Mouse (Mus musculus): ENCODE data around the gene Cdk14.

Gene Cdk14

DNA sequence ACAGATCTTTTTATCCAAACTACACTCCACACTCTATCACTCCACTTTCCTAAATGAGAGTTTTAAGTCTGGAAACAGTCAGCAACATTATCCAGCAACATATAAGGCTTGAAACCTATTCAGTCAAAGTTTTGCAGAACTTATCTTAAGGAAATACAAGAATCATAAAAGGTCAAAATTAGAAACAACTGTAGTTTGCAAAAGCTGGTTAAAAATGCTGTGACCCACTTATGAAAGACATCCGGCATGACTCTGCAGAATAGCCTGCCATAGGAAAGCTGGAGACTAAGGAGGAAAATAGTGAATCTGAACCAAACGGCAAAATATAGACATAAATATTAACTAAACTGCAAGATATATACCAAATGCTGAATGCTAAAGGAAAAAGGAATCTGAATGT lies 566.6 kb downstream of the Cdk14 start:
- no peak for DNase-seq (ENCODE audit: low spot score in 2 of 2)

DNA sequence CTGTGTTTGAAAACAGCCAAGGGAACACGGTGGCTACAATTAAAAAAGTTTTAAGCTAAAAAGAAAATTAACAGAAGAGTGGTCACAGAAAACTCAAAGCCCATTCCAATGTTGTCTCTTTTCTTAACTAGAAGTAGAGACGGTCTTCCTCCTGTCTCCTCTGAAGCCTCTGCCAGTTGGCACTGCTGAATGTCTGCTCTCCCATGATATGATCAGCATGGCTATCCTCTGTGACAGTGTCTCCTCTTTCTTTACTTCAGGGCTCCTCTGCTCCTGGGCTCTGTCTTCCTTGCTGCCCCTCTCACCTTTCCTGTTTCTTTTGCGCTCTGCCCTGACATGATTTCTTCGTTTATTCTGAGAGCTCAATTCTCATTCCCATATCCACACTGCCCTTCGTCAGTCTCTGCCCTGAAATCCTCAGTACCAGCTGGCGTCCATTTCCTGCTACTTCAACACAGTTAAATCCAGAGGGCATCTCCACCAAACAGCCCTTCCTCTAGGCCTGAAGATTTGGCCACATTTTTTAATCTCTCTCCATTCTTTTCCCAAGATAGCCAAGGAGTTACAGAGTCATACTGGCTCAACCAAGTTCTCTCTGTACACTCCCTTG lies 567.3 kb downstream of the Cdk14 start:
- no peak for DNase-seq (ENCODE audit: low spot score in 2 of 2)

GRCm38 (mm10) chr5:4851934-4852710 lies 568.0 kb downstream of the Cdk14 start:
- DNase-seq (ENCODE audit: low spot score in 2 of 2) = no peak

DNA sequence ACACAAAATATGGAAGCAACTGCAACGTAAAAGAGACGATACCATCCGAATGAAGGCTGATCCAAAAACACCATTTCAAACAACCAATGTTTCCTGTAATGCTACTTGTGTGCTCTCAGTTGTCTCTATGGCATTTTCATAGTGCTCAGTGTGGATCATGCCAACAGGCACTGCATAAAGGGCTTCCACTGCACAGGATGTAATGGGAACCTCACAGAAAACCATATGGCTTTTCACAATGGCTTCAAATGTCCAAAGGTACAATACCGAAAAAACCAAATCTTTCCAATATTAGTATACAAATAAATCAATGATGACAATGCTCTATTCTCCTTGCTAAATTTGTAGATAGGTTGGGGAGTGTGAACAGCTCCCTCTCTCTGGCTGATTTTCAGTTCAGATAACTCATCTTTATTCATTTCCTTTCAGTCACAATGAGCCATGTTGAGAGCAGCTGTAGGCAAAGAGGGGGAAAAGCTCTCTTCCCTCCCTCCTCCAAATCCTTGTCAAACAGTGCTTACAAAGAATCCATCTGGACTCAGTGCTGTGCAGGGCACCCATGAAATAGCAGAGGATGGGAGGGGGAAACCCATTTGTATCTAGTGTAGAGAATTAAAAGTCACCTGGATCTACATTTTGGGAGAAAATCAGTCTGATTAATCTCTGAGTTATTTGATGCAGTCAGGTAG lies 568.7 kb downstream of the Cdk14 start:
- no peak for DNase-seq (ENCODE audit: low spot score in 2 of 2)

GRCm38 (mm10) chr5:4834819-4835480 lies 585.2 kb downstream of the Cdk14 start:
- no peak for DNase-seq (ENCODE audit: low spot score in 2 of 2)

DNA sequence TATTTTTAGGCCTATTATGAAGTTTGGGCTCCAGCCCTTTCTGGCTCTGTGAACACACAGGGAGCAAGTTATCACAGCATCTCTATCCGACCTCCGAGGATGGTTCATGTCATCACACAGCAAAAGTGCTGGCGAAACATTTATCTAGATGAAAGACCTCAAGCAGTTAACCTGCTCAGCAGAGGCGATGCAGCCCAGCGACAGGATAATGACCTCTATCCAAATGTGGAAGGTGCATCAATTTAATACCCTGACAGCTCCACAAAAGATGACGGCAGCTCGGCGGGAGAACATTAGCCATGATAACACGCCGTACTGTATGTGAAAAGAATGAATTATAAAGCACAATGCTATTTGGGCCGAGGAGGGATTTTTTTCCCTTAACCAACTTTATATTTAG lies 586.2 kb downstream of the Cdk14 start:
- no peak for DNase-seq (ENCODE audit: low spot score in 2 of 2)

DNA sequence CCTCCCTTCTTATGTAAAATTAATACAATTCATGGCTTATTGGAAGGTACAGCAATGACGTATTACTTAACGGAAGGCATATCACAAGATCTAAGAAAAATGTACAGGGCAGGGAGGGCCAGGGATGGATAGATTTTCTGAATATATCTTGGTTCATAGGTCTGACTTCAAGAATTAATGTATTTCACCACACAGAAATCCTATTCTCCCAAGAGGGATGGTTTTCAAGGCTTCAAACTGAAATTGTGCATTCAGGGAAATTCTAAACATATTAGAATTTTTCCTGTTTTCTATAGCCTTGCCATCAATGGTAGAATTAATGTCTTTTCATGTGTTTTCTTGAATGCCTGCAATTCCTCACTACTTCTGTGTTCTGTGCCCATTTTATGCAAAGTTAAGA lies 593.2 kb downstream of the Cdk14 start:
- no peak for DNase-seq (ENCODE audit: low spot score in 2 of 2)

- DNase-seq (ENCODE audit: low spot score in 2 of 2) = no peak
Observed at GRCm38 (mm10) chr5:4825951-4826350, 594.2 kb downstream of the Cdk14 start.

DNA sequence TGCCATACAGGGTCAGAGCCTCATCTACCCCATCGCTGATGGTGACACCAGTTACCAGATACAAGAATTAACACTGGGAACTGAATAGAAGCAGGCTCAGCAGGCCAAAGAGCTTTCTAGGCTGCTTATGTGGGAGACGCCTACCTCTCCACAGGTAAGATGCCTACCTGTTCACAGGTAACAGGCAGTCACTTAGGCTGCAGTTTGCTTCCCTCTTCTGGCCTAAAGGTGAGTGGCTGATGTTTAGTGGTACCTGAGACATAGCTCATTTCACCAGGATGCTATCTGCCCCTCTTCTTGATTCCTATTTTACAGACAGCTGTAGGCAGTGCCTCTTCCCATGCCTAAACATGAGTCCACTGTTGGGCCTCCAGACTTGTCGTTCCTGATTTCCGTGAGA lies 595.0 kb downstream of the Cdk14 start:
- no peak for DNase-seq (ENCODE audit: low spot score in 2 of 2)

- DNase-seq (ENCODE audit: low spot score in 2 of 2) = no peak
Observed at GRCm38 (mm10) chr5:4824171-4824570, 595.9 kb downstream of the Cdk14 start.

DNA sequence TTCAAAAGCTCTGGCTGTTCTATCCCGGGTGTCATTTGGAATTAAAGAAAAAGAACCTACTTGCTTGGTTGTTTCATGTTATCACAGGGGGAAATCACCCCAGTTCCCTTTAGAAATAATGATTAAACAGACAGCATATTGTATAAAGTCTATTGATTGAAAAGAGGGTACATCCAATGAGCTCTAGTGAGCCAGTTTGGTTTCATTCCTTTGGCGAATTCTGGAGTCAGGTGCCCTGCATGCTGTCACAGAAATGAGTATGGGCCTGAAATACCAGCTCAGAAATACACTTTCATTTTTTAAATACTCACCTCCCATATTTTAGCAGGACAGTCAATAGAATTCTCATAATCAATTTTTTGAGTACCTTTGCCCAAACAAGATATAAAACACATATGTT lies 598.1 kb downstream of the Cdk14 start:
- no peak for DNase-seq (ENCODE audit: low spot score in 2 of 2)

DNA sequence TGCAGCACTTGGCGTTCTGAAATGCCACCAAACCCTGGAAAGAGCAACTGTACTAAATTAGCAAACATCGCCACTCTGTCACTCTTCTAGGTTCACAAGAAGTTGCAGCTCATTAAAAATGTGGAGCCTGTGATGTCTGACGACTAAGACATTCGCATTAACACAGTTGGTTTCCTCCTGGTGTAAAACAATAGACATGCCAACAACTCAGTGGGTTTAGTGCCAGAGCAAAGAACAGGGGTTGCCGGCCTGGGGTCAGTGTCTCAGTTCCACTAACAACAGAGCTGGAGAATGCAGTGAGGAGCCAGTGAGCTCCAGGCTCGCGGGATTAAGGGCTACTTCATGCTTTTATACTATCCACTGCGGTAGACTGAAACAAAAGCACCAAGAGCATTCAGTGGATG lies 598.7 kb downstream of the Cdk14 start:
- no peak for DNase-seq (ENCODE audit: low spot score in 2 of 2)

- no peak for DNase-seq (ENCODE audit: low spot score in 2 of 2)
Observed at GRCm38 (mm10) chr5:4816981-4817380, 603.1 kb downstream of the Cdk14 start.

DNA sequence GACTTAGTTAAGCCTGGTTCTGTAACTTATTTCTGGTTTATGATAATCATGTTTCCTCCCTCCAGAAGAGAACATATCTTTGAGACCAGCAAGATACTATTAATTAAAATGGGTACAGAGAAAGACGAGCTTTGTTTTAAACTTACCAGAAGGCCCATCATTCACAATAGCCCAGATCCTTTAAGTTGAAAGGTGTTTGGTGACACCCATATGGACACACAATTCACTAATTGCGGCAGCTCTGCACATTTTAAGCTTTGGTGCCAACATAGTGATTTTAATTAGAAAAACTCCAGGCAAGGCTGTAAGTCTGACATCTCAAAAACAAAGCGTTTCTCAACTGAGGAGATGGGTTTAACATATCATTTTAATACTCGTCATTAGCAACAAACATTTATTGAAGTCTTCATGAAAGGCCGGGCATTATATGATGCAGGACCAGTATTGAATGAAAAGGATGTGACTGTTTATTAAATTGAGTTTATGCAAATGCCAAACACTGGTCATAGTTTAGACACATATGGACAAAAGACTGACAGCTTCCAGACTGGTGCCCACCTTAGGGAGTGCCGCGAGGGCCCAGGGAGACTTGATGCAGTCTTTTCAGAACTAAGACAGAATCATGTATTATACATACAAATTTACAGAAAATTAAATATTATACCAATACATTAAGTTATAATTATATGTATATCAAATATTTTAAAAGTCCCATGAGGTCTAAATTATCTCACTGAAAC lies 605.5 kb downstream of the Cdk14 start:
- DNase-seq (ENCODE audit: low spot score in 2 of 2) = no peak

DNA sequence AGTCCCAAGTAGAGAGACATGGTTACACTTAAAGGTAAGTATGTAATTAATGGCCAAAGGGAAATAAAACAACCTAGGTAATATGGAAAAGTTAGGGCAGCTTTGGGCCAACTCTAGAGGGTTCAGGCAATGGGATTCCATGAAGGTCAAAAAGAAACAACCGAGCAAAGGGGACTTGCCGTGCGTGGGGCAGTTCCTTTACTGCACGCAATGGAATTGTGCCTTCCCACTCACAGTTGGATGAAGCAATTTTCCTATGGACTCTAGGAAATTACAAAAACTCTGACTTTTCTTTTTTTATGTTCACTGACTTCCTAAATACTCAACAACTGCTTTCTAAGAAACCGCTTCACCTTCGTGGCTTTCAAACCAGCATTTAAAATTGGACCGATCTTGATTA lies 606.8 kb downstream of the Cdk14 start:
- no peak for DNase-seq (ENCODE audit: low spot score in 2 of 2)

DNA sequence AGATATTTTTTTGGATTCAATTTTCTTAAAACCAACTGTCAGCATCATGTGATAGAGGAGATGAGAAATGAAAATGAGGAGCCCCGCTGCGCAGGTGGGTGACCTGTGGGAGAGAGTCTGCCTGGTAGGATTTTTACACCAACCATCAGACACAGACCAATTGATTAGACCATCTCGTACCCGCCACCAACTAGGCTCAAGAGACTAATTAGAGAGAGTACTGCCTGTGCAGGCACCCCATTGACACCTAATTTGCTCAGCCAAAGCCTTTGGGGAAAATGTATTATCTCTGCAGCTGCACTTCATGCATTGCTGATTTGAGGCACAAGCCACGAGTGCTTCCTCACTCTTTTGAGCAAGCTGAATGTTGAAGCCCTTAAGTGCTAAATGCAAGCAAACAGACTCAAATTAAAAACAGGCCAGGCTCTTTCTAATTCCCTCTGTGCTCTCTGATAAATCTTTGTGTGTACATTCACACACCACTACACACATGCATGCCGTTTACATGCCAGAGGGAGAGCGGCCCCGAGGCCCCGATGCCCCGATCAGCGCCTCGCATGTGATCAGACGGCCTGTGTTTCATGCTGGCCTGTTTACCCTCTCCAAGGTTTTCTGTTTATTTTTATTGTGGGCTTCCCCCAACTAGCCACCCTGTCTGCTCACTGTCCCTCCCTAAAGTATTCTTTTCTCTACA lies 607.9 kb downstream of the Cdk14 start:
- DNase-seq (ENCODE audit: low spot score in 2 of 2) = no peak

GRCm38 (mm10) chr5:4805228-4805627 lies 614.9 kb downstream of the Cdk14 start:
- no peak for DNase-seq (ENCODE audit: low spot score in 2 of 2)

DNA sequence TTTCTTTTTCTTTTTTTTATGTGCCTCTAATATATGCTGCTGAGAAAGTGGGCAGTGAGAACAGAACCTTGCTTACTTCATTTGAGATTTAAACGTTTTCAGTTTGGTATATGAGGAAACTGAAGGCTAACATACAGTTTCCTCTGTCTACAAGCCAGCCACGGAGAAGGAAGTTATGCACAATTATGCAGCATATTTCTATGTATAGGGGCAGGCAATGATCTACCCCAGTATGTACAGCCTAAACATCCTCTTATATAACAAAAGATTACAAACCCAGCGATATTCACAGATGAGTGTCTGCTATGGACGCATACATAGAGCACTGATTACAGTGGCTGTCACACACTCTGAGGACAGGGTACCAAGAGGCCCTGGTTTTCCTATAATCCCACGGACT lies 616.4 kb downstream of the Cdk14 start:
- no peak for DNase-seq (ENCODE audit: low spot score in 2 of 2)

GRCm38 (mm10) chr5:4801971-4802370 lies 618.1 kb downstream of the Cdk14 start:
- DNase-seq (ENCODE audit: low spot score in 2 of 2) = no peak

DNA sequence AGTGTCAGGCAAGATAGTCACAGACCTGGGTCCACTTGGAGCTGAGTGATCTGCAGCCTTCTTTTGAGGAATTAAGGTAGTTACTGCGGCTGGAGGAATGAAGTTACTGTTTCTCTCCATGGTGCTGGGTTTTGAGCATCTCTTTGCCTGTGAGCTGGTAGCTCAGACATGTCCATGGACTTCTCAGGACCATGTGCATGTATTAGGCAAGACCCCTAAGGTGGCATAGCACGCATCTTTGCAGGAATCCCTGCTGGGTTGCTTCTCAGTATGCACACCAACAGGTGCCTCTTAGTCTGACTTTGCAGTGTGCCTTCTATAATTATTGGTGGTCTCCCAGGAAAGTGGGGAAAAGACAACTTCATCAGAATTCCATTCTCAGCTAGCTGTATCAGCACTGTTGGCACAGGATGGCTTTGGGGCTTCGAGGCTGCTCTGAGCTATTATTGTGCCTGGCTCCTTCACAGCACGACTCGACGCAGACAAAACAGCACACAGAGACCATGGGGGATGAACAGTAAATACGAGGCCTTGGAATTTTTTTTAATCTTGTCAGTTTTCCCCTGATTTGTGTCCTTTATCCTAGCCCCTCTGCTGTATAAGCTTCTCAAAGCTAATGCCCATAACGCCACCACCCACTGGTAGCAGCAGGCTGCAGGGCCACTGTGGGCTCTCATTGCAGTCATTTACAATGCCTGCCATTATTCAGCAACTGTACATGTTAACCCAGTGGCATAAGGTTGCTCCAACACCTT lies 618.8 kb downstream of the Cdk14 start:
- DNase-seq (ENCODE audit: low spot score in 2 of 2) = no peak

Data from thymus, postnatal 10 days (tissue).